Comparison of ENCODE assay signal across 10 mouse cellular contexts in the genomic region with DNA sequence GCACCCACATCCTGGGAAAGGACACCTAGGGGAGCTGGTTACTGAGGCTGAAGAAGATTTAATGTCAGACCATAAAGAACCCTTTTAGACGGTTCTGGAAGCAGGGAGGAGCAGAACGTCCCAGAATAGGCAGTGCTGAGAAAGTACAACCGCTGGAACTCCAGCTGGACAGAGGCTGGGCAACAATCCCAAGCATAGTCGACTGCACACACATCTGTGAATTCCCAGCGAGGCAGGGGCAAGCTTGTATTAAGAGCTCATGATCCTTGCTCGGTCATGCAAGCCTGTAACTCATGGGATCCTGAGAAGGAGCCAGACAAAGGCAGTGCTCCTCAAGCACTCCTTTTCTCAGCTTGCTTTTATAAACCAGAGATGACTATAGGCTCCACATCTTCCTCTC.
DNase-seq lines count a peak whose midpoint lies in the region; ATAC-seq and TF ChIP-seq lines count a peak whose summit lies in the region.
"Had no signal": no experiment of that assay in that cellular context is flagged by ENCODE, and none has a peak within 500 bp of the region (broad histone marks: within the 10 kb centered on the region; RNA-seq: fewer than 3 reads in every experiment).

No protein-coding gene starts in this region.

- WGBS in forebrain, embryonic 12.5 days, result 54% methylated on average over 6 of the region's 6 CpGs
- whole genome bisulfite sequencing in forebrain, embryonic 11.5 days, result 49% methylated on average over 6 of the region's 6 CpGs
- WGBS in heart, postnatal 0 days, result 21% methylated on average over 6 of the region's 6 CpGs
- WGBS in lung, embryonic 16.5 days, result 38% methylated on average over 6 of the region's 6 CpGs

- no peak for TF ChIP-seq EP300 in heart, postnatal 0 days (IDR thresholded peaks at IDR 0.05; ENCODE audit: low read depth)

- H3K4me1 ChIP-seq in forebrain, embryonic 12.5 days, result peaks cover 8% of the 10 kb centered on the region
- H3K4me1 ChIP-seq in forebrain, embryonic 11.5 days (replicated peaks; ENCODE audit: control insufficient read depth, insufficient read depth, low read length), result no peaks in the 10 kb centered on the region
- H3K4me1 ChIP-seq in embryonic fibroblast, embryonic 13.5 days (ENCODE audit: control insufficient read depth, insufficient read depth, low read length), result peaks cover 4% of the 10 kb centered on the region
- H3K4me1 ChIP-seq in heart, postnatal 0 days (ENCODE audit: control insufficient read depth, insufficient read depth), result peaks cover 44% of the 10 kb centered on the region
- H3K4me1 ChIP-seq in lung, embryonic 16.5 days (replicated peaks; ENCODE audit: control insufficient read depth, insufficient read depth, low read length), result peaks cover 12% of the 10 kb centered on the region

- H3K27ac ChIP-seq in forebrain, embryonic 12.5 days, result 0 out of 2 replicates have a peak overlapping the region, but pooled peaks have one; percentile 9
- H3K27ac ChIP-seq in forebrain, embryonic 11.5 days (ENCODE audit: low read depth, low read length), result no peak overlapping the region
- H3K27ac ChIP-seq in embryonic fibroblast, embryonic 13.5 days (ENCODE audit: insufficient read depth, low read length), result peak overlapping the region; percentile 36; the same call in 1 of the 2 replicates
- H3K27ac ChIP-seq in heart, postnatal 0 days (ENCODE audit: low read depth), result peak overlapping the region; percentile 84
- peak overlapping the region; percentile 48 for H3K27ac ChIP-seq in lung, embryonic 16.5 days (ENCODE audit: low read length)
- H3K27ac ChIP-seq: liver, embryonic 15.5 days had no signal

- no peak overlapping the region for H3K4me2 ChIP-seq in forebrain, embryonic 12.5 days
- no peak overlapping the region for H3K4me2 ChIP-seq in forebrain, embryonic 11.5 days (ENCODE audit: low read depth, low read length, severe bottlenecking)
- no peak overlapping the region for H3K4me2 ChIP-seq in heart, postnatal 0 days (ENCODE audit: low read depth, low read length)
- H3K4me2 ChIP-seq in lung, embryonic 16.5 days (ENCODE audit: low read depth, low read length), result no peak overlapping the region
- H3K4me2 ChIP-seq: forebrain, embryonic 13.5 days; liver, embryonic 15.5 days had no signal

- TF ChIP-seq POLR2A in embryonic fibroblast, embryonic 13.5 days (IDR thresholded peaks at IDR 0.05; ENCODE audit: low read depth, low read length), result no peak

- H3K27me3 ChIP-seq in forebrain, embryonic 12.5 days, result no peaks in the 10 kb centered on the region
- H3K27me3 ChIP-seq in forebrain, embryonic 11.5 days (ENCODE audit: control insufficient read depth, insufficient read depth, low read length), result no peaks in the 10 kb centered on the region
- no peaks in the 10 kb centered on the region for H3K27me3 ChIP-seq in heart, postnatal 0 days (ENCODE audit: control insufficient read depth, insufficient read depth, low read length)
- no peaks in the 10 kb centered on the region for H3K27me3 ChIP-seq in lung, embryonic 16.5 days (ENCODE audit: control insufficient read depth, insufficient read depth, low read depth, low read length)
- H3K27me3 ChIP-seq: forebrain, embryonic 13.5 days; liver, embryonic 15.5 days had no signal

- H3K4me3 ChIP-seq in forebrain, embryonic 12.5 days (replicated peaks), result no peak overlapping the region
- no peak overlapping the region for H3K4me3 ChIP-seq in forebrain, embryonic 11.5 days (ENCODE audit: low read depth, low read length)
- no peak overlapping the region for H3K4me3 ChIP-seq in embryonic fibroblast, embryonic 13.5 days (ENCODE audit: insufficient read depth, low read length)
- H3K4me3 ChIP-seq in heart, postnatal 0 days (ENCODE audit: low read depth, low read length), result no peak overlapping the region
- no peak overlapping the region for H3K4me3 ChIP-seq in lung, embryonic 16.5 days (ENCODE audit: low read length)
- H3K4me3 ChIP-seq: forebrain, embryonic 13.5 days; liver, embryonic 15.5 days had no signal

- H3K9me3 ChIP-seq in forebrain, embryonic 12.5 days, result no peaks in the 10 kb centered on the region
- peaks cover 4% of the 10 kb centered on the region; the same call in 1 of the 2 replicates for H3K9me3 ChIP-seq in forebrain, embryonic 11.5 days (ENCODE audit: control insufficient read depth, low read length)
- no peaks in the 10 kb centered on the region for H3K9me3 ChIP-seq in heart, postnatal 0 days (replicated peaks; ENCODE audit: control insufficient read depth, low read length)
- H3K9me3 ChIP-seq in lung, embryonic 16.5 days (ENCODE audit: control insufficient read depth, low read length), result no peaks in the 10 kb centered on the region
- H3K9me3 ChIP-seq: liver, embryonic 15.5 days had no signal

- no peak for TF ChIP-seq CTCF in embryonic fibroblast, embryonic 13.5 days (IDR thresholded peaks at IDR 0.05; ENCODE audit: borderline replicate concordance, insufficient read depth, low read length)
- TF ChIP-seq CTCF in heart, postnatal 0 days (IDR thresholded peaks at IDR 0.05; ENCODE audit: low read depth), result no peak

- no peak for ATAC-seq in forebrain, embryonic 12.5 days (ENCODE audit: low FRiP score)
- no peak for ATAC-seq in forebrain, embryonic 11.5 days (replicated peaks; ENCODE audit: low FRiP score)
- ATAC-seq in heart, postnatal 0 days (ENCODE audit: insufficient read depth, low read depth), result no peak
- peak; percentile 44 for ATAC-seq in lung, embryonic 16.5 days (ENCODE audit: low read depth)
- ATAC-seq: forebrain, embryonic 13.5 days had no signal

- no peak overlapping the region for H3K9ac ChIP-seq in forebrain, embryonic 12.5 days
- no peak overlapping the region for H3K9ac ChIP-seq in forebrain, embryonic 11.5 days (ENCODE audit: low read length)
- H3K9ac ChIP-seq in heart, postnatal 0 days (replicated peaks; ENCODE audit: low read depth, low read length), result peak overlapping the region; percentile 32
- H3K9ac ChIP-seq in lung, embryonic 16.5 days (ENCODE audit: low read length), result 0 out of 2 replicates have a peak overlapping the region, but pooled peaks have one; percentile 6
- H3K9ac ChIP-seq: forebrain, embryonic 13.5 days; liver, embryonic 15.5 days had no signal

- peaks cover 49% of the 10 kb centered on the region for H3K36me3 ChIP-seq in forebrain, embryonic 12.5 days (replicated peaks)
- no peaks in the 10 kb centered on the region; the same call in 1 of the 2 replicates for H3K36me3 ChIP-seq in forebrain, embryonic 11.5 days (ENCODE audit: control insufficient read depth, insufficient read depth, low read length)
- peaks cover 45% of the 10 kb centered on the region for H3K36me3 ChIP-seq in heart, postnatal 0 days (replicated peaks; ENCODE audit: control insufficient read depth, insufficient read depth, low read length)
- peaks cover 18% of the 10 kb centered on the region for H3K36me3 ChIP-seq in lung, embryonic 16.5 days (ENCODE audit: control insufficient read depth, insufficient read depth, low read length)

- DNase-seq in forebrain, embryonic 11.5 days (ENCODE audit: low spot score), result no peak
- peak; percentile 71 for DNase-seq in heart, postnatal 0 days (ENCODE audit: low spot score)
- no peak for DNase-seq in adrenal gland, postnatal 36 days
- no peak for DNase-seq in right cerebral cortex, adult 18-20 months
- DNase-seq in spleen, adult 18-20 months, result no peak

Comparison
In these comparisons a context has a peak if more than half of its experiments do, and no peak if none do; other contexts are left out.
1. H3K9ac ChIP-seq: peak in heart, postnatal 0 days (single experiment) and lung, embryonic 16.5 days (single experiment); none in forebrain, embryonic 12.5 days (single experiment) and forebrain, embryonic 11.5 days (single experiment).